Mouse (Mus musculus): ENCODE measurements around the gene Tnfrsf1b.

Tnfrsf1b gene

GRCm38 (mm10) chr4:145246173-145247011, at the start of gene Tnfrsf1b:
Gene Tnfrsf1b, minus strand, starts transcription at chr4:145246870.
- no peak for DNase-seq (ENCODE audit: low spot score)

DNA sequence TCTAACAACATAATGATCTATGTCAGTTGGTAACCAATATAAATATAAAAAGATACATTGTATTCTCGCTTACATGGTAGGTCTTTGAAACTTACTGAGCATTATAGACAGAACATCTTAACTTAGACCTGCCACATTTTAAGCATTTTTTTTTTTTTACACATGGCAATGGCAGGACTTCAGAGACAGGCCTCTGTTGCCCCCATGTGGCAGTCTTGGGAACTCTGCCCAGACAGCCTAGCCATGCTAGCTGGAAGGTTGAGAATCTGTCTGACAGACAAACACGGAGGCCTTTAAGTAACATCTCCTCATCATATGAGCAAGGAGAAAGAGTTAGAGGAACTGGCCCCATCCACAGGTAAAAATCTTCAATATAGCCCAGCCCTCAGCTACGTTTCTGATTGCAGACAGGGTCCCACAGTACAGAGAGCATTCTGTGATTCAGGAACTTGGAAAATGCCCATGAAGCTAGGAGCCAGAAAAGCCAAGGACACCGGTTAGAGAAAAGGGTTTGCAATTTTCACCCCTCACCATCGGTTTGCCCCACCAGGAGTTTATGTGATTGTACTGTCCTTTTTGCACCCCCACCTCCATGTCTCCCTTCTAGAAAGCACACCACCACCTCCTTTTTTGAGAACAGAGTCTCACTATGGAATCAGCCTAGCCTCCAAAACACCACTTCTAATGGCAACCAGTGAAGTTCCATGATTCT, 49.1 kb upstream of the Tnfrsf1b start:
- DNase-seq (ENCODE audit: low spot score) = peak; percentile 61

- DNase-seq (ENCODE audit: low spot score) = no peak
Measured at GRCm38 (mm10) chr4:145294588-145294987, 47.9 kb upstream of the Tnfrsf1b start.

DNA sequence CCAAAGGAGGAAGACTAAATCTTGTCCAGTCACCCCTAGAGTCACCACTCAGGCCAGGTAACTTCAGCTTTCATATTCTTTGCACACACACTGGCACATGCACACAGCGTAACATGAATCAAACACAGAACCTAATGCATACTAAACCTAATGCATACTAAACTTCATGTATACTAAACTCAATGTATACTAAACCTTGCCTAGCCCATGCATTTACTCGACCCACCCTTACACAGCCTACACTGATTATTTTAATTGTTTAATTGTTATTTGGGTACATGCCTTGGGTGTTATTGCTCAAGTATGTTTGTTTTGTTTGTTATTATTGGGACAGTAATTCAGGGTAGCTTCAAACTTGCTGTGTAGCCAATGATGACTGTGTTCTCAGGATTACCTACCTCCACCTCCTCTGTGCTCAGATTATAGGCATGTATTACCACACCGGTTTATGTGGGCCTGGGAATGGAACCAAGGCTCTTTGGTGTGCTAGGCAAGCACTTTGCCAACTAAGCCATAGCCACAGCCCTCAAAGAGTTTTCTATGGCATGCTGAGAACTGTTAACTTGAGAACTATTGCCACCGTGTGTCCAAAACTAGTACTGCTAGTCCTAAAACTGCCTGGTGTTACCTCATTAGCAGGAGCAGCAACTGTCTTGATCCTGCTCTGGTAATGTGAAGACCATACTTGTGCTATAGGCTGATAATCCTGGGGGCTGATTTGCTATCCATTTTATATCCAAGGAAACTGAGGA, 39.9 kb upstream of the Tnfrsf1b start:
- DNase-seq (ENCODE audit: low spot score) = peak; percentile 80

DNA sequence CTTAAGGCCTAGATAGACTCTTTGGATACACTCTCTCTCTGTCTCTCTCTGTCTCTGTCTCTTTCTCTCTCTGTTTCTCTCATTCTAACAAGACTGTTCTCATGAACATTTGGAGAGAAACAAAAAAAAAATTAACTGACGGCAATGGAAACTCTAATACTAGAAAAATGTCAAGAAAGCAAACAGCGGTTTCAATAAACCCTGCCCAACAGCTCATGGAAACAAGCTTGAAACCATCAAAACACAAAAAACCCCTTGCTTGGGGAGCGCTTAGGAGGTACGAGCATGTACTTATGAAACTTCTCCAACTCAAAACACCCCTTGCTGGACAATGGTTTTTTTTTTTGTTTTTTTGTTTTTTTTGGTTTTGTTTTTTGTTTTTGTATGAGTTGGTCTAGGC, 38.0 kb upstream of the Tnfrsf1b start:
- DNase-seq (ENCODE audit: low spot score) = no peak

- DNase-seq (ENCODE audit: low spot score) = no peak
Measured at GRCm38 (mm10) chr4:145283441-145283840, 36.8 kb upstream of the Tnfrsf1b start.

- no peak for DNase-seq (ENCODE audit: low spot score)
Measured at GRCm38 (mm10) chr4:145280966-145281365, 34.3 kb upstream of the Tnfrsf1b start.

- DNase-seq (ENCODE audit: low spot score) = no peak
Measured at GRCm38 (mm10) chr4:145278724-145279370, 32.2 kb upstream of the Tnfrsf1b start.

- DNase-seq (ENCODE audit: low spot score) = no peak
Measured at GRCm38 (mm10) chr4:145278231-145278630, 31.6 kb upstream of the Tnfrsf1b start.

- no peak for DNase-seq (ENCODE audit: low spot score)
Measured at GRCm38 (mm10) chr4:145276368-145277249, 29.9 kb upstream of the Tnfrsf1b start.

- DNase-seq (ENCODE audit: low spot score) = no peak
Measured at GRCm38 (mm10) chr4:145274887-145275286, 28.2 kb upstream of the Tnfrsf1b start.

DNA sequence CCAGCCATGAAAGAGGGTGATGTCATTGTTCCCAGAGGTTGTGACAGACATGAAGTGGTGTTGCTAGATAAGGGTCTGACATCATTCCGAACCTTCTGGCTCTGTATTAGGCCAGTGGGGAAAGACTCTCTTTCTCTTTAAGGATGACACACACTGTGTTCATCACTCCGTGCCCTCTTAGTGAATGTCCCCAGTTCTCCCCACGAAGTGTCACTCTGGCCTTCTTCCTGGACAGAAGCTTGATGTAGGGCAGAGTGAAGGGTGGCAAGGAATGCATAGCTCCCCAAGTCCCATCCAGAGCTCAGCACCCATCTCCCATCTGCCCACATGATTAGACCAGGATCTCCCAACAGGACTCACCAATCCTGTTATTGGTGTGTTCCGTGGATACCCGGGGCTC, 27.3 kb upstream of the Tnfrsf1b start:
- DNase-seq (ENCODE audit: low spot score) = no peak

GRCm38 (mm10) chr4:145272763-145273162, 26.1 kb upstream of the Tnfrsf1b start:
- DNase-seq (ENCODE audit: low spot score) = no peak

- DNase-seq (ENCODE audit: low spot score) = no peak
Measured at GRCm38 (mm10) chr4:145271634-145272033, 25.0 kb upstream of the Tnfrsf1b start.

- DNase-seq (ENCODE audit: low spot score) = no peak
Measured at GRCm38 (mm10) chr4:145270136-145270535, 23.5 kb upstream of the Tnfrsf1b start.

DNA sequence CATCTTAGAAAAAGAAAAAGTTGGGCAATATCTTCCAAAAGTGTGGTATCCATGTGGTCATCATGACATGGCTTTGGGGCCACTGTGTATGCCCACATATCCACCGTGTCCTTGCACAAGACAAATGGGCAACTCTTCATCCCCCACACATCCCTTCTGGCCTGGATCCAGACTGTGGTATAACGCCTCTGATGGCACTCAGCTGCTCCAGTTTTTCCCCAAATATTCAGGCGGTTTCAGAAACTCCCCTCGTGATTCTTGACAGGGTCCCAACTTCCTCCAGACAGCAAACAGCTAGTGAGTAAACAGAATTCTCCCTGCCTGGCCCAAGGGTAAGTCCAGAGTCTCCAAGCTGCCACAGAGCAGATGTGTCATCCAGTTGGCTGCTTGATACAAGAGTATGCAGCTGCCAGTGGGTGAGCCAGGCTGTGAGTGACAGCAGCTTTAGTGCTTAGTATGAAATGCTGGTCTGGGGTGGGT, 21.0 kb upstream of the Tnfrsf1b start:
- no peak for DNase-seq (ENCODE audit: low spot score)

GRCm38 (mm10) chr4:145266505-145266904, 19.8 kb upstream of the Tnfrsf1b start:
- DNase-seq (ENCODE audit: low spot score) = no peak

GRCm38 (mm10) chr4:145264761-145265160, 18.1 kb upstream of the Tnfrsf1b start:
- no peak for DNase-seq (ENCODE audit: low spot score)

DNA sequence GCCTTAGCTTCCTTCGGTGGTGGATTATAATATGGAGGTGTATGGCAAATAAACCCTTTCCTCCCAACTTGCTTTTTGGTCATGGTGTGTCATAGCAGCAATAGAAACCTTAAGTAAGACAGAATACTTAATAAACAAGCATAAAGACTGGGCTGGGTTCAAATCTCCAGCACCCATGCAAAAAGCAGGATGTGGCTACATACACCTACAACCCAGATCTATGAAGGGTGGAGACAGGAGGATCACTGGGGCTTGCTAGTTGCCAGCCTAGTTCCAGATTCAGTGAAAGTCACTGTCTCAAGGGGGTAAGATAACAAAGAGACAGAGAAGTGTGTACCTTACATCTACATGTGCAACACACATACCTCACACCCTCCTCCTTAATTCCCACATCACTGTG, 16.9 kb upstream of the Tnfrsf1b start:
- DNase-seq (ENCODE audit: low spot score) = no peak

GRCm38 (mm10) chr4:145260802-145261201, 14.1 kb upstream of the Tnfrsf1b start:
- no peak for DNase-seq (ENCODE audit: low spot score)
